Mouse (Mus musculus) heart, adult 8-10 months (tissue): ENCODE results near the gene Mnd1. TPM values are rescaled to one million over a fixed set of nuclear protein-coding genes. Genes with fewer than 3 reads are reported as not detected.

Experiments used
- DNase-seq: peaks from one replicate; pipeline ENCODE4 v3.0.0; 2022; ENCODE audit warnings: low spot score
- total RNA-seq, 4 experiments: library from RNA; stranded (reverse); gene quantifications; 2 replicates each; pipeline ENCODE4 v1.2.4; 2022

Gene Mnd1
- total RNA-seq = 1 to 10 TPM; 1.9 to 3.4 (median 2.3) TPM

GRCm38 (mm10) chr3:84155558-84156006 is at the start of gene Mnd1:
Gene Mnd1, minus strand, starts transcription at chr3:84155786.
- peak; percentile 99 for DNase-seq

- DNase-seq = no peak
These were observed 49.1 kb upstream of the Mnd1 start for GRCm38 (mm10) chr3:84204640-84205039.

- no peak for DNase-seq
These were observed 45.2 kb upstream of the Mnd1 start for GRCm38 (mm10) chr3:84200559-84201420.

GRCm38 (mm10) chr3:84199516-84199915 is 43.9 kb upstream of the Mnd1 start:
- no peak for DNase-seq

DNA sequence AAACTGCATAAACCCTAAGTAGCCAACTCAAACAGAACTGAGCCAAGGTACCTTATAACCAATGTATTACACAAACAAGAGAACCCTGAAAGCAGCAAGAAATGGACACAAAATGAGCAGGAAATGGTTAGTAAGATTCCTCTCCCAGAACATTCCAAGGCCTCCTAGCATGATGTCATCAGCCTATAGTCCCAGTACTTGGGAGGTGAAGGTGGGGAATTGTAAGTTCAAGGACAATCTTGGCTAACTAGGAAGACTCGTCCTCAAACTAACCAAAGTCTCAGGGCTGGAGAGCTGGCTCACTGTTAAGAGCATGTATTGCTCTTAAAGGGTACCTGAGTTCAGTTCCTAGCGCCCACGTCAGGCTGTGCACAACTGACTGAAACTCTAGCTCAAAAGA is 42.6 kb upstream of the Mnd1 start:
- DNase-seq = no peak

GRCm38 (mm10) chr3:84193881-84194280 is 38.3 kb upstream of the Mnd1 start:
- no peak for DNase-seq

- no peak for DNase-seq
These were observed 35.7 kb upstream of the Mnd1 start for GRCm38 (mm10) chr3:84191141-84191881.

DNA sequence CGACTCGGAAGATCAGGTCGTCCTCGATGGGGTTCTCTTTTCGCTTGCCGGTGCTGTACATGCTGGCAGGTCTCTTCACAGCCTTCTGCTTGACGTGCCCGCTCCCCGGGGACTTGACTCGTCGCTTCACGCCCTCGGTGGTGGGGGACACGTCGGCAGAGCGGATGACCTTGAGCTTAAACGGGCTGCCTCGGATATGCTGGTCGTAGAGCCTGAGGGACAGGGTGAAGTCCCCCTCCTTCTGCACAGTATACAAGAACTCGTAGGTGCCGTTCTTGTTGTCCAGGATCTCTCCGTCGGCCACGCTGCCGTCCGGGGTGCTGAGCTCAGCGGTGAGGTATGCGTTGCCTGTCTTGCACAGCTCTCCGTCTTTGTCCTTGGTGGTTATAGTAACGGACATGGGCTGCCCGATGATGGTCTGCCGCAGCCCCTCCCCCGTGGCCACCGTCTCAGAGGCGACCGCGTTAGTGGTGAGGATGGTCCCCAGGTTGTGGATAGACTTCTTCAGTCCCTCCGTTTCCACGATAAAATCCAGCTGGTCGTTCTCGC is 35.0 kb upstream of the Mnd1 start:
- DNase-seq = no peak

DNA sequence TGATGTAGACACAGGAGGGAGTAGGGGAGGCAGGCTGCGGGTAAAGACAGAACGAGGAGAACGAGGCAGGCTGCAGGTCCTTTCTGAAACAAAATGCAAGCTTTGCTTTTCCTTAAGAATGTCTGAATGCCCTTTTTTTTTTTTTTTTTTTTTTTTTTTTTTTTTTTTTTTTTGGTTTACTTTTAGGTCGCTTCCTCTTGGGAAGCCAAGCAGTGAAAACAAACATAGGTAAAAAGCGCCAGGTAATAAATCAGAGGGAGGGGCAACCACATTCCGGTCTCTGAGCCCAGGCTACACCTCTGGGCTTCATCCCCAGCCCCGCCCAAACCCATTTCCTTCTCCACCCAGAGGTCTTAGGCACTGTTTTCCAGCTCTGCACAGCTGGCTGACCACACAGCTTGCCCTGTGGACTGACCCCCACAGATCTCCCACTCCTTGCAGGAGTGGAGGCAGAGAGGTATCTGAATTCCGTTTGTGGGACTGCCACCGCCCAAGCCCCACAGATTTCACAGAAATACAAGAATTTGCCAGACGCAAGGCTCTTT is 34.1 kb upstream of the Mnd1 start:
- DNase-seq = no peak

GRCm38 (mm10) chr3:84181717-84182116 is 26.1 kb upstream of the Mnd1 start:
- DNase-seq = no peak

DNA sequence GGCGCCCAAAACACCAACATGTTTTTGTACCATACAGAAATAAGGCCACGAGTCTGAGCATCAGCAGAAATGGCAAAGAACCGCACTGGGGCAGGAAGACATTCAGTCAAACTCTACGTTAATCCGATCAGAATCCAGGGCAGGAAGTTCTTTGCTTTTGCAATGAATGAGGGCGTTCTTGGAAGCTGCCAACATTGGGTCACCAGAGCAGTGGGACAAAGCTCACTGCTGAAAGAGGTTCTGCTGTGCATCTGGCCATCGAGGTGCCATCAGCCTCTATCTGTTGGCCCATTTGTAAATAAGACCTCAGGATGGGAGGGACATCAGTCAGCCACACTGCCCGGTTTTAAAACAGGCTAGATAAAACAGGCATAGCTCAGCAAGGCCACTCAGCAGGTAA is 25.5 kb upstream of the Mnd1 start:
- DNase-seq = no peak

DNA sequence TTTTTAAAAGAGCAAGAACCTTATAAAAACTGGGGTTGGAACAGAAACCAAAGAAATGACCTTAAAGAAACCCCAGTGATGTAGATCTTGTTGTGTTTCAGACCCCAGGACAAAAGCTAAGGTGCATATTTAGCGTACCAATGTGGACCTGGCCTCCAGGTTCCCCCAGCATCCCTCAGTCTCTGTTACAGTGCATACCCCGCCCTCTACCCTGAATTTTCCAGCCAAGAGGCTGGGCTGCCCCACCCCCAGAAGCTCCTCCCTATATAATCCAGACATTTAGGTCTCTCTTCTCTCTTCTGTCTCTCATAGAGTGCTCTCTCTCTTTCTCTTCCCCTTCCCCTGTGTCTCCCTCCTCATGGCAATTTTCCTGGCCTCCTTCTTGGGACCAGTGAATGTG is 24.7 kb upstream of the Mnd1 start:
- no peak for DNase-seq

DNA sequence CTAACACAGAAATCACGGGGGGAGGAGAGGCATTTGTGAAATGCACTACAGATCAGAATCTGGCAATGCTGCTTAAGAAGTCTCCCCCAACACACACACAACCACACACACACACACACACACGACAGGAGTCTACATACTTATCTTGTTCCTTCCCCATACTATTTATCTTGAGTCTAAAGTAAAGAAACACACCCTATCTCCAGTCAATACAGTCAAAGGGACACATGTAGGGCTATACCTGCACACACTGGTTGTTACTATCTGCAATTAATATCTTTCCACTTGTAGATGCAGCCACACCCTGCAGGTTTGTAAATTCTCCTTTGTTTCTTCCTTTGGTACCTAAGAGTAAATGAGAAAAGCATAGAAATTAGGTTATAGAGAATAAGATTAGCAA is 22.2 kb upstream of the Mnd1 start:
- DNase-seq = no peak

DNA sequence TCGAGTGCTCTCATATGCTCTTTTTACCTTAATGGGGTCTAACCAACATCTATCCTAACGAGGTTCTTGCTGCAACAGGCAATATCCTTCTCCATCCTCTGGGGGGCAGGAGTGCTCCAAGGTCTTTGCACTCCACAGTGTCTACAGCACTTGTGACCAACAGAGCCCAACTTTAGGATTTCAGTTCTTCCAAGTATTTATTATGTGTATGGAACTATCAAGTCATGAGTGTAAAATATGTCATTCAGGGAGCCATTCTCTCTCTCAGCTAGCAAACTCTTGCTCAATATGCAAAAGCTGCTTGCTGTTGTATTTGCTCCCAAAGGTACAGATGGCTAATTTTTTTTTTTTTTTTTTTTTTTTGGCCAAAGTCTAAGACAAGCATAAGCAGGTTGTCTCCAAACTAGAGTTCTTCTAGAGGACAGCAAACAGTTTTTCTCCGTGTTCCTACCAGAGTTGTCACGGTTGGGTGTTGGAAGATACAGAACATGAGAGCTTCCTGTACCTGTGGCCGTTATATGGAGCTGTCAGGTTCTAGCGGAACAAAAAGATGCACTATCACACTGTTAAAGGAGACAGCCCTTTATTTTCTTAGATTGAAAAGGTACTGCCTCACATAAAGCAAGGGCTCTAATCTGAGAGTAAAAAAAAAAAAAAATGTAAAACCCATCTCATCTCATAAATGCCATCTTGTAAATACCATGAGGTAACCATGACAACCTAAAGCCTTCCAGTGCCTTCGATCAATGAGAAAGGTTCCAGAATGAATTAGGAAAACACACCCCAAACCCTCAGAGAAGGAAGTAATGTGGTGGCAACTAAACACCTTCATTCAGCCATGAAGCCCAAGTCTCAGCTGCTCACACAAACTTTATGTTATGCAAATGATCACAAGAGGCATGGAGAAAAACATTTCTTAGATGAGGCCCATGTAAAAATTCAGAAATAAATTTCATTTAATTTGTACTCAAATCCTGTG is 20.0 kb upstream of the Mnd1 start:
- DNase-seq = peak; percentile 74

DNA sequence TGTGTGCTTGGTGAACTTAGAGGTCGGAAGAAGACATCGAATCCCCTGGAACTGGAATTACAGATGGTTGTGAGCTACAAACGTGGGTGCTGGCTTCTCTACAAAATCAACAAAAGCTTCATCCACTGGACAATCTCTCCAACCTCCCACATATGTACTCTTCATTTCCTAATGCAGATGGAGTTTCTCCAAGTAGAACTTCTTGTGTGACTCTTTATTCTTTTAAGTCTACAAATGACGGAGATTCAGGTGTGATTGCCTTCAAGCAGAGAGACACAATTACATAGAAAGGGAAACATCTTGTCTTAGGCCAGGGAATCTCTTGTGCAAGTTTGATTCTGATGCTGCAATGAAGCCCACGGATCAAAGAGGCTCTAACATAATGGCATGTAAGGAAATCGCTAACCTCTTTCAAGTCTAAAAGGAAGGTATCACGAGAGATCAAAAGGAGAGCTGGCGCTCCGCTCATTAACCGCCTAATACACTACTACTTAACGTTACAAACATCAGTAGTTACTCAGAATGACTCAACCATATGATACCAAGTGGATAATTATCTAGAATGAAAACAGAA is 18.1 kb upstream of the Mnd1 start, which contains the start of gene Gm6525:
TSS of gene Gm6525 (plus strand) at position 524 of the 574 bp plus-strand sequence.
- no peak for DNase-seq

DNA sequence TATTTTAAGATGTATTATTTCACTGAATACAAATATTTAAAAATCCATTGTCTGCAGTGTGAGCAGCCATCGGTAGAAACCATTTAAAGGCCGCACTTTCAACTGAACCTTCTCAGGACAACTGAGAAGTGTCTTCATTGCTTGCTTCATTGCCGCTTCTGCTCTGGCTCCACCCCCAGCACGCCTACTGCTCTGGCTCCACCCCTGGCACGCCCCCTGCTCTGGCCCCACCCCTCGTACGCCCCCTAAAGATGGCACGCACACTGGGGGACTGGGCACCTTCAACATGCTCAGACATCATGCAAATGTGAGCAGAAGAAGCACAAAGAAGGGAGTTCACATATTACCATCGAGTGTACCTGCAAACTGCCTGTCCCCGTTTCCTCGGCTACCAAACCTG is 16.8 kb upstream of the Mnd1 start:
- no peak for DNase-seq

GRCm38 (mm10) chr3:84169393-84170005 is 13.9 kb upstream of the Mnd1 start:
- no peak for DNase-seq

GRCm38 (mm10) chr3:84168943-84169342 is 13.4 kb upstream of the Mnd1 start:
- no peak for DNase-seq

- DNase-seq = no peak
These were observed 10.5 kb upstream of the Mnd1 start for GRCm38 (mm10) chr3:84166073-84166472.

DNA sequence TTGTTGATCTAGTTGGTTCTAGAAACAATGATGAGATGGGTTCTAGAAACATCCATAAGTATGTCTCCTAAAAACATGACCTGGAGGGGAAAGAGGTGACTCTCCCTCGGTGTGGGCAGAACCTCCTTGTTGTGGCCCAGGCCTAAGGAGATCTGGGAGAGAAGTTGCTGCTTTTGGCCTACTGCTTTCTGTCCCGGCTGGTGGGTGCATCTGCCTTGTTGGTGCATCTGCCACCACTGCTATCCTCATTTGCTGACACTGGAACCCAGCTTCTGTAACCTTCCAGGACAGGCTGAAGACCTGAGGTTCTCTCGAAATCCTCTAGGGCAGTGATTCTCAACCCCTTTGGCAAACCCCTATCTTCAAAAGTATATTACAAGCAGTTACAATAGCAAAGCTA is 9.8 kb upstream of the Mnd1 start:
- DNase-seq = no peak
